Mouse (Mus musculus): ENCODE results near the gene Pdzk1.

GRCm38 (mm10) chr3:96823701-96824100 is 5.4 kb upstream of the Pdzk1 start:
- no peak for TF ChIP-seq CTCF (IDR thresholded peaks at IDR 0.05)
- TF ChIP-seq EP300 (IDR thresholded peaks at IDR 0.05), result no peak
